Mouse (Mus musculus) MEL (cell line): ENCODE measurements around the gene Sema3e. TPM values are rescaled to one million over a fixed set of nuclear protein-coding genes. Genes with fewer than 3 reads are reported as not detected.

Source experiments
- DNase-seq: peaks from one replicate; pipeline ENCODE4 v3.0.0; 2011; ENCODE audit warnings: low read depth, low spot score
- H3K27ac ChIP-seq: 2 replicates; pipeline ENCODE4 v1.5.1; 2012; ENCODE audit warnings: low read depth, mild to moderate bottlenecking, control low read depth, low read length, moderate library complexity; ENCODE audit not compliant: control insufficient read depth
- H3K27me3 ChIP-seq, 2 experiments: fragments of 150-350 bp in 1 of 2; sonication (generic) in 1 of 2; 2 replicates each; pipeline ENCODE4 v1.6.1; 2012; ENCODE audit warnings: low read length in 2 of 2, mild to moderate bottlenecking in 2 of 2, improper control_type of control experiment in 1 of 2, moderate library complexity in 1 of 2; ENCODE audit not compliant: insufficient read depth in 2 of 2, control insufficient read depth in 1 of 2
- H3K36me3 ChIP-seq, 2 experiments: 2 replicates each; pipeline ENCODE4 v1.6.1; 2012 to 2014; ENCODE audit warnings: low read length in 2 of 2, improper control_type of control experiment in 1 of 2, inconsistent platforms in 1 of 2, mild to moderate bottlenecking in 1 of 2; ENCODE audit not compliant: insufficient read depth in 2 of 2, control insufficient read depth in 1 of 2
- H3K4me1 ChIP-seq, 2 experiments: fragments of 150-350 bp in 1 of 2; sonication (generic) in 1 of 2; 2 replicates each; pipeline ENCODE4 v1.6.1; 2012; ENCODE audit warnings: low read length in 2 of 2, improper control_type of control experiment in 1 of 2, mild to moderate bottlenecking in 1 of 2; ENCODE audit not compliant: insufficient read depth in 2 of 2, control insufficient read depth in 1 of 2
- H3K4me3 ChIP-seq, 2 experiments: fragments of 150-350 bp in 1 of 2; sonication (generic) in 1 of 2; 2 replicates each; pipeline ENCODE4 v1.5.1; 2012; ENCODE audit warnings: low read depth in 2 of 2, low read length in 2 of 2, mild to moderate bottlenecking in 2 of 2, moderate library complexity in 2 of 2, control low read depth in 1 of 2, improper control_type of control experiment in 1 of 2; ENCODE audit not compliant: control insufficient read depth in 1 of 2, insufficient read depth in 1 of 2
- H3K79me2 ChIP-seq: 2 replicates; pipeline ENCODE4 v1.6.1; 2012; ENCODE audit warnings: mild to moderate bottlenecking, low read length, moderate library complexity; ENCODE audit not compliant: control insufficient read depth, poor library complexity, insufficient read depth
- H3K9ac ChIP-seq: 2 replicates; pipeline ENCODE4 v1.6.1; 2012; ENCODE audit warnings: low read depth, mild to moderate bottlenecking, control low read depth, low read length, moderate library complexity; ENCODE audit not compliant: control insufficient read depth, poor library complexity, severe bottlenecking
- H3K9me3 ChIP-seq: fragments of 150-350 bp; sonication (generic); replicated peaks from 2 replicates; pipeline ENCODE4 v1.6.1; 2012; ENCODE audit warnings: mild to moderate bottlenecking, low read length, improper control_type of control experiment, moderate library complexity; ENCODE audit not compliant: insufficient read depth
- CHD1 ChIP-seq: IDR thresholded peaks from 2 replicates; pipeline ENCODE4 v1.6.1; 2012; ENCODE audit warnings: low read depth, mild to moderate bottlenecking, inconsistent platforms, low read length, improper control_type of control experiment
- CHD2 ChIP-seq: IDR thresholded peaks from 2 replicates; pipeline ENCODE4 v1.6.1; 2011; ENCODE audit warnings: low read length, improper control_type of control experiment
- EP300 ChIP-seq, 2 experiments: IDR thresholded peaks; 2 replicates each; pipeline ENCODE4 v1.6.1; 2011; ENCODE audit warnings: improper control_type of control experiment in 2 of 2, low read length in 2 of 2, low read depth in 1 of 2, mild to moderate bottlenecking in 1 of 2
- HCFC1 ChIP-seq: IDR thresholded peaks from 2 replicates; pipeline ENCODE4 v1.6.1; 2012; ENCODE audit warnings: low read depth, mild to moderate bottlenecking, inconsistent platforms, low read length, improper control_type of control experiment, moderate library complexity
- MAZ ChIP-seq: IDR thresholded peaks from 2 replicates; pipeline ENCODE4 v1.6.1; 2012; ENCODE audit warnings: low read depth, mild to moderate bottlenecking, inconsistent platforms, low read length, improper control_type of control experiment
- NELFE ChIP-seq: IDR thresholded peaks from 2 replicates; pipeline ENCODE4 v1.6.1; 2011; ENCODE audit warnings: low read depth, low read length, improper control_type of control experiment
- NRF1 ChIP-seq: IDR thresholded peaks from 2 replicates; pipeline ENCODE4 v1.6.1; 2014; ENCODE audit warnings: low read depth, mild to moderate bottlenecking, inconsistent platforms, low read length, improper control_type of control experiment, moderate library complexity; ENCODE audit not compliant: poor library complexity, insufficient read depth, severe bottlenecking
- POLR2A ChIP-seq, 2 experiments: IDR thresholded peaks; 2 replicates each; pipeline ENCODE4 v1.6.1; 2011 to 2012; ENCODE audit warnings: low read length in 2 of 2, mild to moderate bottlenecking in 2 of 2, control low read depth in 1 of 2, improper control_type of control experiment in 1 of 2, low read depth in 1 of 2, moderate library complexity in 1 of 2; ENCODE audit not compliant: control insufficient read depth in 1 of 2, insufficient read depth in 1 of 2, poor library complexity in 1 of 2
- POLR2AphosphoS2 ChIP-seq: IDR thresholded peaks from 2 replicates; pipeline ENCODE4 v1.6.1; 2011; ENCODE audit warnings: low read length, improper control_type of control experiment
- POLR2AphosphoS5 ChIP-seq: IDR thresholded peaks from 2 replicates; pipeline ENCODE4 v1.6.1; 2012; ENCODE audit warnings: low read depth, borderline replicate concordance, mild to moderate bottlenecking, inconsistent platforms, low read length, moderate library complexity, mixed read lengths
- RAD21 ChIP-seq: IDR thresholded peaks from 2 replicates; pipeline ENCODE4 v1.6.1; 2011; ENCODE audit warnings: mild to moderate bottlenecking, low read depth, low read length, improper control_type of control experiment
- SIN3A ChIP-seq: IDR thresholded peaks from 2 replicates; pipeline ENCODE4 v1.6.1; 2012; ENCODE audit warnings: low read length, improper control_type of control experiment, inconsistent platforms
- SMC3 ChIP-seq: IDR thresholded peaks from 2 replicates; pipeline ENCODE4 v1.6.1; 2011; ENCODE audit warnings: low read depth, low read length, improper control_type of control experiment
- TAL1 ChIP-seq: IDR thresholded peaks from 2 replicates; pipeline ENCODE4 v1.6.1; 2012; ENCODE audit warnings: mild to moderate bottlenecking, inconsistent platforms, low read length, moderate library complexity, mixed read lengths
- TBP ChIP-seq: IDR thresholded peaks from 2 replicates; pipeline ENCODE4 v1.8.0; 2011; ENCODE audit warnings: low read depth, low read length, improper control_type of control experiment
- TCF12 ChIP-seq: IDR thresholded peaks from 2 replicates; pipeline ENCODE4 v1.6.1; 2014; ENCODE audit warnings: low read depth, mild to moderate bottlenecking, inconsistent platforms, low read length, improper control_type of control experiment, moderate library complexity
- UBTF ChIP-seq: IDR thresholded peaks from 2 replicates; pipeline ENCODE4 v1.6.1; 2012; ENCODE audit warnings: low read depth, mild to moderate bottlenecking, inconsistent platforms, low read length, improper control_type of control experiment, moderate library complexity, borderline replicate concordance; ENCODE audit not compliant: insufficient read depth
- USF1 ChIP-seq: IDR thresholded peaks from 2 replicates; pipeline ENCODE4 v1.6.1; 2014; ENCODE audit warnings: low read depth, mild to moderate bottlenecking, inconsistent platforms, low read length, improper control_type of control experiment, moderate library complexity
- USF2 ChIP-seq, 2 experiments: IDR thresholded peaks; 2 replicates each; pipeline ENCODE4 v1.6.1; 2011 to 2012; ENCODE audit warnings: improper control_type of control experiment in 2 of 2, low read length in 2 of 2, borderline replicate concordance in 1 of 2, inconsistent platforms in 1 of 2, low read depth in 1 of 2, mild to moderate bottlenecking in 1 of 2; ENCODE audit not compliant: insufficient read depth in 1 of 2
- ZC3H11A ChIP-seq: IDR thresholded peaks from 2 replicates; pipeline ENCODE4 v1.6.1; 2012; ENCODE audit warnings: low read depth, mild to moderate bottlenecking, inconsistent platforms, low read length, improper control_type of control experiment
- polyA plus RNA-seq, 2 experiments: library from polyadenylated mRNA; stranded (reverse) in 1 of 2; unstranded in 1 of 2; fragments of >175 nt in 1 of 2; fragments of >200 nt in 1 of 2; gene quantifications; 2 replicates each; pipeline versions ENCODE4 v1.2.1 to v1.2.4; 2012; ENCODE audit warnings: low replicate concordance in 2 of 2, low read depth in 1 of 2; ENCODE audit not compliant: insufficient read length in 2 of 2, insufficient read depth in 1 of 2, missing spikeins in 1 of 2
- total RNA-seq: library from RNA; depleted of rRNA; stranded (reverse); fragments of 300-350 nt; gene quantifications from 2 replicates; pipeline ENCODE4 v1.2.3, GENCODE M21; 2012

Sema3e gene
- total and polyA plus RNA-seq, 3 experiments: not detected

GRCm38 (mm10) chr5:14195172-14195819 lies 170.2 kb downstream of the Sema3e start:
- Histone ChIP-seq H3K9ac (no peak overlapping the region), H3K36me3 (no peaks in the 10 kb centered on the region), H3K9me3 (no peaks in the 10 kb centered on the region), H3K27me3 (no peaks in the 10 kb centered on the region), H3K4me1 (no peaks in the 10 kb centered on the region), H3K79me2 (no peaks in the 10 kb centered on the region), H3K27ac (no peak overlapping the region), H3K4me3 (no peak overlapping the region)
- no peak for DNase-seq
- no peak for TF ChIP-seq NRF1
- TF ChIP-seq SIN3A: no peak
- no peak for TF ChIP-seq UBTF
- no peak for TF ChIP-seq EP300 (IDR thresholded peaks at IDR 0.05; ENCODE audit: low read depth in 1 of 2, low read length in 2 of 2)
- TF ChIP-seq HCFC1: no peak
- no peak for TF ChIP-seq CHD1
- TF ChIP-seq ZC3H11A: no peak
- no peak for TF ChIP-seq MAZ
- TF ChIP-seq TCF12: no peak
- TF ChIP-seq TBP: no peak
- no peak for TF ChIP-seq USF1

GRCm38 (mm10) chr5:14198344-14199040 lies 173.4 kb downstream of the Sema3e start:
- Histone ChIP-seq H3K4me1 (no peaks in the 10 kb centered on the region), H3K27ac (no peak overlapping the region), H3K4me3 (no peak overlapping the region), H3K27me3 (no peaks in the 10 kb centered on the region), H3K79me2 (no peaks in the 10 kb centered on the region), H3K9ac (no peak overlapping the region), H3K36me3 (no peaks in the 10 kb centered on the region), H3K9me3 (no peaks in the 10 kb centered on the region)
- no peak for DNase-seq
- no peak for TF ChIP-seq CHD1
- no peak for TF ChIP-seq USF2 (IDR thresholded peaks at IDR 0.05; ENCODE audit: borderline replicate concordance in 1 of 2, insufficient read depth in 1 of 2, low read depth in 1 of 2, low read length in 2 of 2)
- TF ChIP-seq NELFE: no peak
- TF ChIP-seq POLR2AphosphoS5: no peak
- TF ChIP-seq TCF12: no peak
- TF ChIP-seq CHD2: no peak
- no peak for TF ChIP-seq TAL1
- TF ChIP-seq RAD21: no peak
- no peak for TF ChIP-seq ZC3H11A
- no peak for TF ChIP-seq HCFC1
- no peak for TF ChIP-seq POLR2AphosphoS2
- TF ChIP-seq POLR2A (IDR thresholded peaks at IDR 0.05; ENCODE audit: control insufficient read depth in 1 of 2, insufficient read depth in 1 of 2, low read depth in 1 of 2, low read length in 2 of 2, poor library complexity in 1 of 2): no peak
- no peak for TF ChIP-seq SMC3
